Mouse (Mus musculus) MEL (cell line): ENCODE results near the gene Cnih2.

Source experiments
- CTCF ChIP-seq, 3 experiments: IDR thresholded peaks in 2 of 3; conservative IDR thresholded peaks in 1 of 3; 2 replicates each; pipeline ENCODE4 v1.5.1; 2011 to 2012; ENCODE audit warnings: low read length in 3 of 3, low read depth in 2 of 3, mild to moderate bottlenecking in 2 of 3, improper control_type of control experiment in 1 of 3, inconsistent platforms in 1 of 3, mixed read lengths in 1 of 3, moderate library complexity in 1 of 3; ENCODE audit not compliant: control insufficient read depth in 1 of 3, insufficient read depth in 1 of 3, poor library complexity in 1 of 3, severe bottlenecking in 1 of 3
- ELF1 ChIP-seq: IDR thresholded peaks from 2 replicates; pipeline ENCODE4 v1.6.1; 2014; ENCODE audit warnings: low read depth, mild to moderate bottlenecking, inconsistent platforms, low read length, improper control_type of control experiment, moderate library complexity
- EP300 ChIP-seq, 2 experiments: IDR thresholded peaks; 2 replicates each; pipeline ENCODE4 v1.6.1; 2011; ENCODE audit warnings: improper control_type of control experiment in 2 of 2, low read length in 2 of 2, low read depth in 1 of 2, mild to moderate bottlenecking in 1 of 2
- POLR2A ChIP-seq, 2 experiments: IDR thresholded peaks; 2 replicates each; pipeline ENCODE4 v1.6.1; 2011 to 2012; ENCODE audit warnings: low read length in 2 of 2, mild to moderate bottlenecking in 2 of 2, control low read depth in 1 of 2, improper control_type of control experiment in 1 of 2, low read depth in 1 of 2, moderate library complexity in 1 of 2; ENCODE audit not compliant: control insufficient read depth in 1 of 2, insufficient read depth in 1 of 2, poor library complexity in 1 of 2
- USF1 ChIP-seq: IDR thresholded peaks from 2 replicates; pipeline ENCODE4 v1.6.1; 2014; ENCODE audit warnings: low read depth, mild to moderate bottlenecking, inconsistent platforms, low read length, improper control_type of control experiment, moderate library complexity

DNA sequence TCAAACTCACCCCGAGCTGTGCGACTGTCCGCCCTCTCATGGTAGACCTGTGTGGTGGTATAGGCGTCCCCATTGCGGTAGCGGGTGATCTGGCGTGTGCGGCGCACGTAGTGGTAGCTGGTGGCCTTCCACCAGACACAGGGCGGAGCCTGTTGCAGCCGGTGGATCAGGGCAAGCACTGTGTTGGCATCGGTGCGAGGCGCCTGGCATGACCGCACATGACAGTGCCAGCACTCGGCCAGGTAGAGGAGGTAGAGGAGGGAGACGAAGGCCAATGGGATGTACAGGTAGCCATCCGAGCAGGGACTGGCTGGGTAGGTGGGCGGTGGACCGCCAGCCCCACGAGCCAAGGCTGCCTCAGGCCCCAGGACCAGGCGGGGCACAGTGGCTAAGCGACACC is 15.7 kb downstream of the Cnih2 start:
- TF ChIP-seq EP300 (IDR thresholded peaks at IDR 0.05; ENCODE audit: low read depth in 1 of 2, low read length in 2 of 2) (no peak), ELF1 (no peak), USF1 (no peak), CTCF (IDR thresholded peaks at IDR 0.05 in 2 of 3, conservative IDR thresholded peaks at IDR 0.05 in 1 of 3; ENCODE audit: control insufficient read depth in 1 of 3, insufficient read depth in 1 of 3, low read depth in 2 of 3, low read length in 3 of 3, poor library complexity in 1 of 3, severe bottlenecking in 1 of 3) (no peak), POLR2A (IDR thresholded peaks at IDR 0.05; ENCODE audit: control insufficient read depth in 1 of 2, insufficient read depth in 1 of 2, low read depth in 1 of 2, low read length in 2 of 2, poor library complexity in 1 of 2) (no peak)
